Mouse (Mus musculus) thymus, postnatal 36 days (tissue): ENCODE data around the gene Ptprg.

ENCODE experiments used
- DNase-seq, 2 experiments: peaks; one replicate each; pipeline ENCODE4 v3.0.0; 2022; ENCODE audit warnings: mixed read lengths in 2 of 2

Ptprg gene

GRCm38 (mm10) chr14:11565283-11565682 is 12.0 kb downstream of the Ptprg start:
- DNase-seq: no peak

- no peak for DNase-seq
Measured at GRCm38 (mm10) chr14:11569734-11570133, 16.4 kb downstream of the Ptprg start.

GRCm38 (mm10) chr14:11571766-11572394 is 18.5 kb downstream of the Ptprg start:
- no peak for DNase-seq

DNA sequence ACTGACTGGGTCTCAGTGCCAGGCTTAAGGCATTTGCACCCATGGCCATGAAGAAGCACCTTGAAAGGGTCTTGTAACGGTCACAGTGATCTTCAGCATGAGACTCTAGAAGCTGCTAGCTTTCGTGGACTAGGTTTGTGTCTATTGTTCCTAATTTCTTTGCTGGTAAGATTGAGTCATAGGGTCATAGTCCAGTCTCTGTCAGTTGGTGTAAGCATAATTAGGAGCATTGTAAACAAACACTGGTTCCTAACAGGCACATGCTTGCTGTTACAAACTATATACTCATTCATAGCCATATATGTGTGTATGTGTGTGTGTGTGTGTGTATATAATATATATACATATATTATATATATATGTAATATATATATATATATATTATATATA is 19.1 kb downstream of the Ptprg start:
- no peak for DNase-seq

GRCm38 (mm10) chr14:11573710-11574109 is 20.4 kb downstream of the Ptprg start:
- no peak for DNase-seq

DNA sequence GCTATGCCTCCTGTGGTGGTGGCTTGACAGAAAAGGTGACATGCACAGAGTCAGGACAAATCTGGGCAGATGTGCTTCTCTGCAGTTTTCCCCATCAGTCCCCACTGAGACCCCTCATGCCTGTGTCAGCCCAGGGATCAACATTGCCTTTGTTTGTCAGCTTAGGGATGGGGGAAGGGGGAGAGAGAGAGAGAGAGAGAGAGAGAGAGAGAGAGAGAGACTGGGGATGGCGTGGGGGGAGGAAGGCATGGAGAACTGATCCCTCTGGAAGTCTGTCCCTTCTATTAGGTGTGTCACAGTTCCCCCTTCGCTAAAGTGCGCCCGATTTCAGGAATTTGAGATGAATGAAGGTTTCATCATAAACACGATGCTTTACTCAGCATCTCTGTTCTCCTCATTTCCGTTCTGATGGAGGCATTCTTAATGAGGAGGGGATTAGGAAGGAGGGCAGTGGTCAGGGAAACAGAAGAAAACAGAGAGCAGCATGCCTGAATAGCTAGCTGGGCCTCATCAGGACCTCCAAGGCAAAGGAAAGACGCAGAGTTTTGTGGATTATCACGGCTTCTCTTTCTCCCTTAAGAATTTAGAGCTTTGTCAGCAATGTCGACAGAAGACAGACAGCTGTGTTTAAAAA is 24.1 kb downstream of the Ptprg start:
- DNase-seq: no peak

GRCm38 (mm10) chr14:11577910-11578309 is 24.6 kb downstream of the Ptprg start:
- no peak for DNase-seq

- no peak for DNase-seq
Measured at GRCm38 (mm10) chr14:11578492-11578967, 25.2 kb downstream of the Ptprg start.

- DNase-seq: no peak
Measured at GRCm38 (mm10) chr14:11579950-11580349, 26.6 kb downstream of the Ptprg start.

GRCm38 (mm10) chr14:11584263-11584662 is 30.9 kb downstream of the Ptprg start:
- no peak for DNase-seq

DNA sequence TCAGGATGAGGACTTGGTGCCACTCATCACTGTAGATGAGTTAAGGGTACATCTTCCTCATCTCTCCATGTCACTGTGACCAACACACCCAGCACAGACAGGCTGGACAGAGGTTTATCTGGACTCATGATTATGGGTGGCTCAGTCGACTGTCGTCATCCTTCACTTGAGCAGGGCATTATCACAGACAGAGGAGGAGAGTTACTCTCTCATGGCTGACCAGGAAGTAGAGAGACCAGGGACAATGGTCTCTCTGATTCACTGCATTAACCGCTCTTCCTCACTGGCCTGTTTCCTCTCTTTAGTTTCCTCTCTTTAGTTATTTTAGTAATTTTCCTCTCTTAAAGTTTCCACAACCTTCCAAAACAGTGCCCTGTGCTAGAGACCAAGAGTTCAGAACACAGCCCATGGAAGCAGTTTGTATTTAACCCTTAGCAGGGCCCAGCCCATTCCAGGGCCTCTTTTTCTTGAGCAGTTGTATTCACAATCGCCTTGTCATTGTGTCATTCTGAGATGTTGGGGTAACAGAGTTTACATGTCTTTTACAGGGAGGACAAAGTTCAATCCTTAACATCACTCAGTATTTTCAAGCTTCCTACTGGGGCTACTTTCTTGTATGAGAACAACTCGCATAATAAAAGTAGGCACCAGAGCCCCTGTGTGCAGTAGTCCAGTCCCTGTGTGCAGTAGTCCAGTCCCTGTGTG is 31.7 kb downstream of the Ptprg start:
- no peak for DNase-seq

GRCm38 (mm10) chr14:11590387-11590786 is 37.1 kb downstream of the Ptprg start:
- no peak for DNase-seq

DNA sequence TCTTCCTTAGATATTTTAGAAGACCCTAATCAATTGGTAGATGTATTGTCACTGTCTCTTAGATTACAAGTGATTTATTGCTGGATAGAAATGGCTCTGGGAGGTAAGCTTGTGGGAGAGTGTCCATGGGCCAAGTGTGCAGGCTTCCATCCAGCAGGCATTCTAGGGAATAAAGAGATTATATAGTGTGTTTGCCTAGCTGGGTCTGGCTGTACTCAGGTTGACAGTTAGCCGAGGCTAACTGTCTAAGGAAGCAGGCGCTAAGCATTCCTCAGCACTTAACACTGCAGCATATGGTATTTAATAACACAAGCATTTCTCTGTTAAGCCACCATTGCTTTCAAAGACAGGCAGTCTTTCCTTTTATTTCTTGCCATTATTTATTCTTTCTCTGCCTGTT is 39.3 kb downstream of the Ptprg start:
- DNase-seq: no peak

- DNase-seq: no peak
Measured at GRCm38 (mm10) chr14:11594336-11594735, 41.0 kb downstream of the Ptprg start.

- DNase-seq: no peak
Measured at GRCm38 (mm10) chr14:11604133-11604865, 51.0 kb downstream of the Ptprg start.

GRCm38 (mm10) chr14:11608366-11608765 is 55.0 kb downstream of the Ptprg start:
- no peak for DNase-seq

DNA sequence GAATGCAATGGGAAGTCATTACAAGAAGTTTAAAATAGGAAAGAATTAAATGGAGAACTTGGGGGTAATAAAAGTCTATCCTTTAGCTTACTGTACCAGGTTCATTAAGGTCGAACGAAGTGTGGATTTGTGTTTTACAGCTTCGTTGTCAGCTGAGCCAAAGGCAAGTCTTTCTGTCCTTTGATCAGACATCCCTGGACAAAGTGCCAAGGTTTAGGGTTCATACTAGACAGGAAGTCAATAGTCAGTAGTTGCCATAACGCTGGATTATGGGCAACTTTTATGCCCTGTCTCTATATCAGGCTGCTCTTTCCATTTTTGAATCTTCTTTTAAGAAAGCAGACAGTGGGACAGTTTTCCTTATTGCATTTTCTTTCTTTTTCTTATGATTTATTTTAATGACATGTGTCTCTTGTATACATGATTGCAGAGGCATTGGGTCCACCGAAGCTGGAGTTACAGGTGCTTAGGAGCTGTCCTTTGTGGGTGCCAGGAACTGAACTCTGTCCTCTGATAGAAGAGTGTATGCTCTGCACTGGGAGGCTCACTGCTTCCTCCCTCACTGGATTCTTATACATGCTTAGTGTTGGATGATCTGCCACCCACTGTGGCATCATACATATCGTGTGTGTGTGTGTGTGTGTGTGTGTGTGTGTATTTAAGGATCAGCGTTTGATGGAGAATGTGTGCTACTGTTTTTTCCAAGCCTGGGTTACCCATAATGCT is 56.7 kb downstream of the Ptprg start:
- DNase-seq: no peak

GRCm38 (mm10) chr14:11612426-11612825 is 59.1 kb downstream of the Ptprg start:
- DNase-seq: no peak

GRCm38 (mm10) chr14:11613146-11613545 is 59.8 kb downstream of the Ptprg start:
- DNase-seq: no peak

DNA sequence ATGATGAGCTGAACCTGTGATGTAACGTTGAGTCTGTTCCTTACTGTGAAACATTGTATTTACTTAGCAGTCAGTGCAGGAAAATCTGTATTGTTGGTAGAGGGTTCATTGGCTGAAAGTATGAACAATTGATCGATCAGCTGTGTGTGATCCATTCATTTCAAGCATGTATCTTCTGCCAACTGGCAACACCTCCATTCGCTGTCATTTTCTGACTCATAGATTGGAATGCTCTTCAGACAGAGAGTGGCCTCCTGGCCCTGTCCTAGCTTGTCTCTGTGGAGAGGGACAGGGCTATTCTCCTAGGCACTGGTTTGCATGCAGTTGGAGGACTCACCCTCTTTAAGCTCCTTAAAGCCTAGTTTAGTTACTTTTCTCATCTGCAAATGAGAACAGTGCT is 62.4 kb downstream of the Ptprg start:
- no peak for DNase-seq

- DNase-seq: no peak
Measured at GRCm38 (mm10) chr14:11617362-11617761, 64.0 kb downstream of the Ptprg start.

- no peak for DNase-seq
Measured at GRCm38 (mm10) chr14:11618140-11618705, 64.9 kb downstream of the Ptprg start.
